Mouse (Mus musculus): Measurements from ENCODE around the gene Rnf146.
"Not testable (repeated sequence)": the region's sequence is repeated elsewhere in the genome, so short reads cannot be mapped to it uniquely, and the experiment has no call there.

The Rnf146 gene
- long read RNA-seq, experiment 1, full-length matches to known transcripts = 5 of 5 reads
- long read RNA-seq, experiment 1, partial matches to known transcripts = 0 of 5 reads
- long read RNA-seq, experiment 1, other reads (novel, unspliced or antisense) = 0 of 5 reads
- long read RNA-seq, experiment 2, partial matches to known transcripts = 0 of 3 reads
- long read RNA-seq, experiment 2, other reads (novel, unspliced or antisense) = 1 of 3 reads

GRCm38 (mm10) chr10:29362197-29362900 is at the start of gene Rnf146:
TSS of gene Rnf146 (minus strand) at chr10:29362442.
- intact Hi-C loops (cut with DNase I) = loop anchor here (5.0 kb wide), 1 partner anchor 50 kb away; the partner anchor contains the start of gene Echdc1

DNA sequence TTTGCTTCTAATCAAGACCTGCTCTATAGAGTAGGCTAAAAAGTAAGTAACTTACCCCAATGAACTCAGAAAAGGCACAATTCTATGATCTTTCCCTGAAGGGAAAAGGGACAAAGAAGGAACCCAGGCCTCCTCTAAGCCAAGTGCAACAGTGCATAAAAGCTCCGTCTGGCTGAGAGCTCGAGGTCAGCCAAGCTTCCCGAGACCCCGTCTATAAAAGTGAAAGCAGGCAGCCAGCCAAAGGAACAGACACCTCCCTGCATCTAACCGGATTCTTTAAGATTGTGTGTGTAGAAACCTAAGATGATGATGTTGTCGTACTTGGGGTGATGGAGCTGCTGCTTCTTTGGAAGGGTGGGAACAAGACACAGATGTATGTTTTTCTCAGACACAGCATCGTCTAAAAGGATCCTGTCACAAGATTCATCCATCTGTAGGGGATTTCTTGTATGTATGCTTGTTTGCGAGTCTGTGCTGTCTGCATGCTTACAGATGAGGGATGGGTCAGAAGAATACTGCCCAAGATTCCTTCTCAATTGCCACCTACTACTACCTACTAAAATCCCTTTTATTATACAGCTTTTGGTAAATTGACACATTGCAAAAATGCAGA is 40.5 kb upstream of the Rnf146 start:
- intact Hi-C loops (cut with DNase I) = no loop called here

DNA sequence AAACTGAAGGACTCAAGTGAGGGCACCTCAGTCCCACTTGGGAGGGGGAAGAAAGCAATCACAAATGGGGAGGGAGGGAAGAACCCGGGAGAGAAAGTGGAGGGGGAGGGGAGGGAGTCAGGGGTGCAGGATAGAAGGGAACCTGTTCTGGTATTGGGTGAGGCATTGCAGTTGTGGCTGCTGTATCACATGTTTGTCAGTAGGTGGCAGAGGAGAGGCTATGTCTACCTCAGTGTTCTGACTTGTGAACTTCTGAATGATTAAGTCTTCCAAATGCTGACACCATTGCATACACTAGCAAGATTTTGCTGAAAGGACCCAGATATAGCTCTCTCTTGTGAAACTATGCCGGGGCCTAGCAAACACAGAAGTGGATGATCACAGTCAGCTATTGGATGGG is 32.6 kb upstream of the Rnf146 start:
- intact Hi-C loops (cut with DNase I) = not testable (repeated sequence)

DNA sequence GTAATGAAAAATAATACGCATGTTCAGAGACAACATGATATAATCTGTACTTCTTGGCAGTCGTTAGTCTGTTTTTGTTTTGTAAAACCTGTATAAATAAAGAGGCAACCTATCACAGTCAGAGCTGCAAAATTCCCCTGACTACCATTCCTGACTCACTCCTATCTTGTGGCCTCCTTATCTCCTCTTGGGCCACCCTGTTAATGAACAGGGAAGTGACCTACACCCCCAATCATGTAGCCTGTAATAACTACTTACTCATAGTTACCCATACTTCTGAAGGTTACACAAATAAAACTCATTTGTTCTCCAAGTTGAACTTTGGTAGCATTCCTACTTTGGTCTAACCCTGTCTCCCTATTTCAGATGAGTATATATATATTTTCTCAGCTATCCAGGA is 19.3 kb upstream of the Rnf146 start:
- intact Hi-C loops (cut with DNase I) = no loop called here

- intact Hi-C loops (cut with DNase I) = no loop called here
Measured at GRCm38 (mm10) chr10:29374065-29374464, 11.8 kb upstream of the Rnf146 start.

DNA sequence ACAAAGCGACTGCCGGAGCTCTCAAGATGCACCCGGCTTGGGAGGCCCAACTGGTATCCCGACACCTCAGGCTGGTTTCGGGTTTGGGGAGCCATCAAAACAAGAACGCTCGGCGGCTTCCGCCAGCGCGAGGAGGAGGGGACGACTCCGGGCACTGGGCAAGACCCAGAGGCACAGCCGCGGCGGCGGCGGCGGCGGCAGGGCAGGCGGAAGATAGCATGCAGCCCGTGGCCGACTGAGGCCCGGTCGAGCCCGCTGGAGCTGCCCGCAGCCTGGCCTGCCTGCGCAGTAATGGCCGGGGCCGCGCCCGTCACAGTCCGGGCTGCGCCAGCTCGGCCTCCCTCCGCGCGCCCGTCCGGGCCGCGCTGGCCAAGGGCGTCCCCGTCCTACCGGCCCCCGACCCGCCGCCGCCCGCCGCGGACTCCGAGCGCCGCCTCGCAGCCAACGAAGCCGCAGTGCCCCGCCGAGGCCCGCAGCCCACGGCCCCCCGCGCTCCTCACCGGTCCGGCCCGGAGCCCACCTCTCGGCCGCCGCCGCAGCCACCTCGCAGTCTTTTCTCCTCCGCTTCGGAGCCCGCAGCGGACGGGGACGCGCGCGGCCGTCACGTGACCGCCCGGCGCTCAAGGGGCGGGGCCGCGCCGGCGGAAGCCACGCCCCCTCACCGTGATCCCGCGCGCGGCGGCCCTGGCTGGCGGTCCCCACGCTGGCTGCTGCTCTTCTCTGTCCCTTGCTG is 612 bp downstream of the Rnf146 start:
- intact Hi-C loops (cut with DNase I) = loop anchor here (5.0 kb wide), 1 partner anchor 49 kb away; the partner anchor contains the start of gene Echdc1

DNA sequence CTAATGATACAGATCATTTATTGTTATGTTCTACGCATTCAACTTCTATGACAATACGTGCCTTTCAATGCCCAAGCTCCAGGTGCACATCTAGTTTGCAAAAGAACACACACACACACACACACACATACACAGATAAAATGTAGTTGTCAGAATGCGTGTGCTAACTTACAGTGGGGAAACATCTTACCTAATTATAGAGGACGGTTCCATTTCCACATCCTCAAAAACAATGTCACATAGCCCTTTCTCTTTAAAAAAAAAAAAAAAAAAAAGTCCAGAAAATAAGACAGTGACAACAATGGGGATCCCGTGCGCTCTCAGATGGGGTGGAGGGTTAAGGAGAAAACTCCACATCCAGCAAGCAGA is 1.2 kb downstream of the Rnf146 start:
- intact Hi-C loops (cut with DNase I) = loop anchor here (5.0 kb wide), 1 partner anchor 49 kb away; the partner anchor contains the start of gene Echdc1

DNA sequence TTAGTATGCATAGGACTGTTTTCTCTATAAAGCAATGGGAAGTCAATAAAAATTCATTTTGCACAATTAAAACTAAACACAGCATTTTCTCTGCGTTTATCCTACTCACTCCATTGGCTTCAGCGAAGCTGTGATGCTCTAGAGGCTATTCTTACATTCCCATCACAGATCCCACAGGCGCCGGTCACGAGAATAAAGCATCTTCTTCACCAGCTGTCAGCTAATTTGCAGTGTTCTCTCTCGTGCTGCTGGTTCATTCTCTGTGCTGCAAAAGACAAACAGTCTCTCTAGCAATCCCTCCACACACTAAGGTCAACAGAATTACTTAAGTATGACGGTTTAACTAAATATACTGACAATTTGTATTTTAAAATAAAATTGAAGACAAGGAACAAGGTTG is 8.1 kb downstream of the Rnf146 start:
- intact Hi-C loops (cut with DNase I) = no loop called here

GRCm38 (mm10) chr10:29352575-29352974 is 9.7 kb downstream of the Rnf146 start:
- intact Hi-C loops (cut with DNase I) = no loop called here

GRCm38 (mm10) chr10:29351420-29351819 is 10.8 kb downstream of the Rnf146 start:
- intact Hi-C loops (cut with DNase I) = no loop called here

GRCm38 (mm10) chr10:29346638-29347037 is 15.6 kb downstream of the Rnf146 start:
- intact Hi-C loops (cut with DNase I) = no loop called here

GRCm38 (mm10) chr10:29344232-29344631 is 18.0 kb downstream of the Rnf146 start:
- intact Hi-C loops (cut with DNase I) = no loop called here

DNA sequence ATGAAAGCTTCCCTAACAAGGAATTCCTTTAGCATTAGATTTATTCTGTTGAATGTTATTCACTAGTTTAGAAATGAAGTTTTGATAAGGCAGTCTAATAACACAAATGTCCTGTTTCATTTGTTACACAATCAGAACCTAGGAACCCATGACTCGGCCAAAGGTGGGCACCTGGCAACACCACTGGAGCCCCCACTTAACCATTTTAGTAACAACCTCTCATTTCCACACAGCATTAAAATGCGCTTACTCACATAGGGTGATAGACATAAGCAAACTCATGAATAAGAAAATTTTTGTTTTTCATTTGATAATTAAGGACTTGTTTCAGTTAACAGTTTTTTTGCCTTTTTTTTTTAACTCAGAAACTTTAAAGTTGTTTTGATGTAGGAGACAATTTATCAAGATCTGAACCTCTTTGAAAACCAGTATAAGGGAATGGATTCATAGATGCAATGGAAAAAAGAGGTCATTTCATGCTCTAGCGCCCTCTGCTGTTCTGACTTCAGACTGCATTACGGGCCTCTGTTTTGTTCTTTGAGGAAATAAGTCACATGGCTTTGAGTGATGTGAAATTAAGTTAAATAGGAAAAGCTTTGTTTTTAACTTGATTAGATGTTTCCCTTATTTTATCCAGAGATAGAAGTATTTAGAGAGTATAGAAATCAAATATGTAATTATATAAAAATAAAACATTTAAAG is 23.7 kb downstream of the Rnf146 start:
- intact Hi-C loops (cut with DNase I) = no loop called here

GRCm38 (mm10) chr10:29333836-29334235 is 28.4 kb downstream of the Rnf146 start:
- intact Hi-C loops (cut with DNase I) = no loop called here

DNA sequence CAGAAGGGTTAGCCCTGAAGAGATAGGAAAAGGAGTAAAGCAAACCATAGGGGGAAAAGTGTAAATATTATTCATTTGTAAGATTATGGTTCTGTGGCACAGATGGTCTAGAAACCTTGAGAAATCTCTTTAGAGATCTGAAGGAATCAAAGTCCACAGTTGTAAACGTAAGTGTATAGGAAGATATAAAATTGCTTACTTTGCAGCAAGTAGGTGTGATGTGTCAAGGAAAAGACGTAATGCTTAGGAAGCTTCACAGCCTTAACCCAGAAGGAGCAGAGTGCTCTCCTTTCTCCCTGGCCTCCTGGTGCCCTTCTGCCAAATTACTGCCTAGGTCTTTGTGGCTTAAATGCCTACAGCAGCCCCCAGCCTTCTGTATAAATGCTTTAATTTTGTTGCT is 37.4 kb downstream of the Rnf146 start:
- intact Hi-C loops (cut with DNase I) = no loop called here

DNA sequence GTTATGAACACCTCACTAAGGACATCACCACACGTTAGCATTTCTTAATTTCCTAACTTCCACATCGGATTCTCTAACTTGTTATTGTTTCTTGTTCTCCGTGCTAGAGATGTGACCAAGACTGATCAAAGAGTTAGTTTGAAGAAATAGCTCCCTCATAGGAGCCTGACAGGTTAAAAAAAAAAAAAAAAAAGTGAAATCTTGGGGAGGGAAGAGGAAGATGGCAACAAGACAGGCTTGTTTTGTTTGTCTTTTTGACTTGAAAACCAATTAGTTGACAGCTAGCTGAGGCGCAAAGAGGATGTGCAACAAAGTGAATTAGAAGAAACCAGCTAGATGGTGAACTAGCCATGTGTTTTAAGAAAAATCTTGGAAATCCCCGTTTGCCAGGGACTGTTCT is 48.3 kb downstream of the Rnf146 start:
- intact Hi-C loops (cut with DNase I) = loop anchor here (5.0 to 10.0 kb wide), 2 partner anchors 48 to 209 kb away; partner anchors contain the start of gene Rnf146

DNA sequence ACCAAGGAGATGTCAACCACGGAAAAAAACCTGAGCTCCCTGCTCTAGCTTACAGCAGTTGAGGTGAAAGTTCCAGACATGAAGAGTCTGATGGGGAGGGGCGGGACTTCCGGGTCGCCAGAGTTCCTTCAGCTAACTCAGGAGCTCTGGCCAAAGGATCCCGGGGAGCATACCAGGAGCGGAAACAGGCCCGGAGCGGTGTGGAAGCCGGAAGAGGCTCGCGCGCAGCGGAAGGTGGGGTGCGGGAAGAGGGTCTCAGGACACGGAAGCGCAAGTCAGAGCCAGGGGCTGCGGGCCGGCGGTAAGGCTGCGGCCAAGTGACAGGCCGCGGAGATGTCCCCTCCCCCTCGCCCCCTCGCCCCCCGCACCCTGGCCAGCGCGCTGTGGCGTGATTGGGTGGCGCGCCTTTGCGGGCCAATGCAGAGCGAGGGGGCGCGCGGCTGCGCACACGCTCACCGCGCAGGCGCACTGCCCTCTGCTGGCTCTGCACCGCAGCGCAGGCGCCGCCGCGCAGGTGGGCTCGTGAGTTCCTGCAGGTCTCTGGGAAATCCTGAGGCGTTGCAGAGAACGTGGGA is 49.1 kb downstream of the Rnf146 start, which contains the start of gene Echdc1:
Gene Echdc1 (plus strand): TSS at position 103 of the 575 bp plus-strand sequence.
- intact Hi-C loops (cut with DNase I) = loop anchor here (5.0 to 10.0 kb wide), 2 partner anchors 49 to 208 kb away; partner anchors contain the start of gene Rnf146

GRCm38 (mm10) chr10:29311480-29312219 is 50.6 kb downstream of the Rnf146 start:
- intact Hi-C loops (cut with DNase I) = loop anchor here (5.0 to 10.0 kb wide), 2 partner anchors 51 to 207 kb away; partner anchors contain the start of gene Rnf146

DNA sequence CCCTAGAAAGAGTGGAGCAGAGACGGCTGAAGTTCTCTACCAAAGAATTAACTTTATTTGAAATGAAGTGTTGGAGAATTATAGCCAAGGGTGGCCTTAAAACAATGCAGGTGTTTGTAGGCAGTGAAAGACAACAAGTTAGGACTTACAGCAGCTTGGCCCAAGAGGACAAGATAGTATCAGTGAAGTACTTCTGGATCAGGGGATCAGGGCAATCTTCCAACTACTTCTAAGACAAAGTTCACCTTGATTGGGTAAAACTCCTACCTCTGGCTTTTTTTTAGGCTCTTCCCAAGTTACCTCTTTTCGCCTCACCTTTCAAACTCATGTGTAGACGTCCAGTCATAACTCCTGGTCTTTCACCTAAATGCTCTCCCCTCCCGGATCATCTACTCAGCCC is 60.0 kb downstream of the Rnf146 start:
- intact Hi-C loops (cut with DNase I) = no loop called here
